Mouse (Mus musculus) embryo, embryonic 10 days (tissue): ENCODE measurements around the gene Bcas3.

Source experiments
- DNase-seq: peaks from one replicate; pipeline ENCODE4 v3.0.0-alpha.2; 2015; ENCODE audit warnings: low spot score

Bcas3 gene

DNA sequence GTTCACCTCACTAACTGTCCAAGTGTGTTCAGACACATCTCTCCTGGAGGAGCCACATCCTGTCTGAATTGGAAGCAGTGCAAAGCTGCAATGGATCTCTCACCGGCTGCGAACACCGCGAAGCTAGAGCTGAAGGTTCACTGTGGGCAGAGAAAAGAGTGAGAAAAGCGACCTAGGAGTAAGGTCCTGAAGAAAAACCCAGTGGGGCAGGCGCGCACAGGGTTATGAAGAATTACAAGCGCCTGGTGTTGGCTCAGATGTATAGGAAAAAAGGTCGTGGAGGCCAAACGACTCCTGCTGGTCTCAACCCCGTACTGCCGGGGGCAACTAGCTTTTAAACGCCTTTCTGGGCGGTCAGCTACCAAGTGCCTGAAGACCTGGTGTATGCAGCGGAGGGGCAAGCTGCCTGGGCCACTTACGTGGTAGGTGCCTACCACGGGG, 478.0 kb downstream of the Bcas3 start:
- DNase-seq = peak; percentile 79

DNA sequence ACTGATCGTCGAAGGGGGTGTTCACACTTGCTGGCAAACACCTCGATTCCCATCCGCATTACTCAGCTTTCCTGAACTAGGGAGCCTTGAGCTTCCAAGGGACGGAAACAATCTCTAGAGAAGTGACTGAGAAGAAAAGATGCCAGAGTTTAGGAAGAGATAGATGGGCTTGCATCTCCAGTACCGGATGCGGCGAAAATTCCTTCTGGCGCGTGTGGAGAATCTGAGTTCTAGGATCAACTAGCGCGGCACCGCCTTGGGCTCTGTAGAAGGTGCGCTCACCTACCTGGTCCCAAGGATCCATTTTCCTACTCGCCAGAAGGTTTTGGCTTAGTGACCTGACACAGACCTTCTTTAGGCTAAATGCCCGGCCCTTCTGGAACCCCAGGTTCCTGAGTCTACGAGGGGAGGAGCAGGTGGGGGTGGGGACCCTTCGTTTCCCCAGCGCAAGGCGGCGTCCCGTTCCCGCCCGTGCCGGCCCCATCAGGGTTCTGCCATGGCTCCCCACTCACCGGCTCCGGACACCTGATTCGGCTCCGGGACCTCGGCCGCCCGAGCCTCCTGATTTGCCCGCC, 478.8 kb downstream of the Bcas3 start:
- peak; percentile 47 for DNase-seq

DNA sequence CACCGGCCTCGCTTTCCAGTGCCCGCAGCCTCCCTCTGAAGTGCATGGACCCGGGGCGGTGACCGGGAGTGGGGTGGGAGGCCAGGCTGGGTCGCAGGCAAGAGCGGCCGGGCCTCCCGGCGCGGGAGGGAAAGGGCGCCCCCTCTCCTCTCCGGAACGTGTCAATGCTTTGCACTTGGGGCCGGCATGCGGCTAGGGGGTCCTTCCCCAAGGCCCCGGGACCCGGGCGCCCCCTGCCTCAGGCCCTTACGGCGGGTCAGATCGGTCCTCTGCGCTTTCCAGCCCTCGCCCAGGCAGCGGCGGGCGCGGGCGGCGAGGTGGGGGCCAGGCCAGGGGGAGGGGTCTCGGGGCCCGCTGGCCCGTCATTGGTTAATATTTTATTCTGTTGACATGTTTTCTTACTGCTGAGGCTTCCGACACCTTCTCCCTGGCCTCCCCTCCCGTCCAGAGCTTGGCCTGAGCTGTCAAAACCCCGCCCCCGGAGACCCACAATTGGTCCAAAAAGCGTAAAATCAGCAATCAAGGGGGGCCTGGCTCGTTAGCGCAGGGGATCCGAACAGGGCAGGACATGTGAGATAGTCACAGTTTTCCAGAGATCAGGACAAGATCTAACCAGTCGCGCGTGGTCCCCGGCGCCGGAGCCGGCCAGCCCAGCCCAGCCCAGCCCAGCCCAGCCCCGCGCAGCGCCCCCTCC, 479.4 kb downstream of the Bcas3 start, which contains the start of gene Tbx2:
Gene Tbx2 (plus strand): TSS at position 321 of the 694 bp plus-strand sequence.
- DNase-seq = peak; percentile 84

DNA sequence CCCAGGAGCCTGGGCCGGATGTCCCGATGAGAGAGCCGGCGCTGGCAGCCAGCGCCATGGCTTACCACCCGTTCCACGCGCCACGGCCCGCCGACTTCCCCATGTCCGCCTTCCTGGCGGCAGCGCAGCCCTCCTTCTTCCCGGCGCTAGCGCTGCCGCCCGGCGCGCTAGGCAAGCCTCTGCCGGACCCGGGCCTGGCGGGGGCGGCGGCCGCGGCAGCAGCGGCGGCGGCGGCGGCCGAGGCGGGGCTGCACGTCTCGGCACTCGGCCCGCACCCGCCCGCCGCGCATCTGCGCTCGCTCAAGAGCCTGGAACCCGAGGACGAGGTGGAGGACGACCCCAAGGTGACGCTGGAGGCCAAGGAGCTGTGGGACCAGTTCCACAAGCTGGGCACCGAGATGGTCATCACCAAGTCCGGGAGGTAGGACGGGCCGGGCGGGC, 480.1 kb downstream of the Bcas3 start:
- DNase-seq = peak; percentile 60

DNA sequence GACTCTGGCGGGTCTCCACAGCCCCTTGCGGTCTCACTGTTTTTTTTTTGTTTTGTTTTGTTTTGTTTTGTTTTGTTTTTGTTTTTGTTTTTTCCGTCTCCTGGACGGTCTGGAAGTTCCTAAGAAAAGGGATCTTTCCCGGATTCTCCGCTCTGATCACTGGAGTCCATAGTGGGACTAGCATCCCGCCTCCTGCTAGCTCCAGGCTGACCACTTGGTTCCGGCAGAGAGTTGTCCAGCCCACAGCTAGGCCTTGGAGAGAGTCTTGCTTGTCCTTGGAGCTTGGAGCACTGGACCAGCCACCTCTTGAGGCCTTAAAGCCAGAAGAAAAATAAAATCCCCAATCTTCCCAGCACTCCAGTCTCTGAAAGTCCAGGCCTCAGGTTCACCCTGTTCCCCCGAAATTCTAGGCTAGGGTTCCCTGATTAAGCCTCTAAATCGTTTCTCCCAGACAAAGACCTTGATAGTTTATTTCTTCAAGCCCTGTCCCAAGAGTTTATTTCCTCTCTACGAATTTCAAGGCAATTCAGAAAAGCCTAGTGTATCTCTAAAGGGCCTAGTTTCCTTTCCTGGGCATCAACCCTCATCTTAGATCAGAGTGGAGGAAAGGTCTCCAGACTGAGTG, 480.9 kb downstream of the Bcas3 start:
- no peak for DNase-seq

DNA sequence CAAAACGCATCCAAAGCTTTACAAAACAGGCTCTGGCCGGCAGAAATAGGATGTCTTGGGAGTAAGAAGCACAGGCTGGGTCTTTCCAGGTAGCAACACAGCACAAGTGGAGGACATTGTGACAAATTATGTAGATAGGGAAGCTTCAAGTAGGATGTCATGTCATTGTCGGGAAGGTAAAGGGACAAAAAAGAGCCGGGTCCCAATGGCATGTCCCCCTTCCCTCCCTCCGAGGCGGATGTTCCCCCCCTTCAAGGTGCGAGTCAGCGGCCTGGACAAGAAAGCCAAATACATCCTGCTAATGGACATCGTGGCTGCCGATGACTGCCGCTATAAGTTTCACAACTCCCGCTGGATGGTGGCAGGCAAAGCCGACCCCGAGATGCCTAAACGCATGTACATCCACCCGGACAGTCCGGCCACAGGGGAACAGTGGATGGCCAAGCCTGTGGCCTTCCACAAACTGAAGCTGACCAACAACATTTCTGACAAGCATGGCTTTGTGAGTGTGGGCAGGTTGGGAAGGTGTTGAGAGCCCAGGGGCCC, 481.5 kb downstream of the Bcas3 start:
- DNase-seq = peak; percentile 44

DNA sequence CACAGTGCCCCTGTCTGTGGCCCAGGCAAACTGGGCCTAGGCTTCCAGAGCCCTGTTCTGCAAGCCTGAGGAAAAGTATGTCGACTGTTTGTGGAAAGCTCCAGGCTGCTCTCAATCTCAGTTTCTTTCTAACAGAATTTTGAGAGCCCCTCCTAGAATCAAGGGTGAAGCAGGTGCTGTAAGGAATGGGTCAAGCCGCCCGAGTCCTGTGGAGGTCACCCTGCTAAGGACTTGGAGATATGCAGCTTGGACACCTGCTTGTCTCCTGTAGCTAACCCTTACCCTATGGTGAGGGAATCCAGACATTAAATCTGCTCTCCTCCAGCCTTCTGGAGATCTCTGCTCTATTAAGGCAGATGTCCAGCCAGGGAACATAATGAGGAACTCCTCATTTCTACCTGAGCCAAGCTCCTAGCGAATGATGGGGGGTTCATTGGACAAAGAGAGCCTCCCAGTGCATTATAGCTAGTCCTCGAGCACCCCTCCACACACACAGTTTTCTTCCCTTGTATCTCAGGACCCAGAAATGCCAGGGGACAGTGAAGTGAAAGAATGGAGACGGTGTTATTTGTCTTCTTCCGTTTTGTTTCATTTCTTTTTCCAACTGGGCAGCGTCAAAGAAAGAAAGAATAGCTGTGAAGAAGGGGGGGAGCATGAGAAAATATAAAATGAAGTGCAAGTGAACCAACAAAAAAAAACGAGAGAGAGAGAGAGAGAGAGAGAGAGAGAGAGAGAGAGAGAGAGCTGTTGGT, 482.2 kb downstream of the Bcas3 start:
- DNase-seq = no peak

DNA sequence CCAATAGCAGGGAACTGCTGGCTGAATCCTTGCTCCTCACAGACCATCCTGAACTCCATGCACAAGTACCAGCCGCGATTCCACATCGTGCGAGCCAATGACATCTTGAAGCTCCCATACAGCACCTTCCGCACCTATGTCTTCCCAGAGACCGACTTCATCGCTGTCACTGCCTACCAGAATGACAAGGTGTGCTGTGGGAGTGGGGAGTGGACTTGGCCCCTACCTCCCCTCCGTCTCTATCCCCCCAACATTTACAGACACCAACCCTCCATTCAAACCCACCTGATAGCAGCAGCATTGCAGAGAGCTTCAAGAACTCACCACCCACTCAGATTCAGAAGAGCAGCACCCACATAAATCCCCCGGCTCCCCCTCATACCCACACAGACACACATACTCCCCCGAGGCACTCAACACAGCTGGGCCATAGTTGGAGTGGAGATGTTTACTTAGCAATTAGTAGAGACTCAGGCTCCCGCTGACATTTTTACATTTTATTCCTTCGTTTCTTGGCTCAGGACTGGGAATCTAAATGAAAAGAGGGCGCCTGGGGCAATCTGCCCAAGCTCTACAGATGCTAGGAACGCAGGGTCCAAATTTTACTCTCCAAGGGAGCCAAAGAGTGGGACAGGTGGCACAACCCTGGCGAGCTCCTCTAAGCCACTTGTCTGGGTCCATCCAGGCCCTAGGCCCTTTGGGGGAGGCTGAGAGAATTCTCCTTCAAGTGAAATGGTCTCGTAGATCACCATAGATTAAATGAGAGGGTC, 483.0 kb downstream of the Bcas3 start:
- DNase-seq = peak; percentile 53

DNA sequence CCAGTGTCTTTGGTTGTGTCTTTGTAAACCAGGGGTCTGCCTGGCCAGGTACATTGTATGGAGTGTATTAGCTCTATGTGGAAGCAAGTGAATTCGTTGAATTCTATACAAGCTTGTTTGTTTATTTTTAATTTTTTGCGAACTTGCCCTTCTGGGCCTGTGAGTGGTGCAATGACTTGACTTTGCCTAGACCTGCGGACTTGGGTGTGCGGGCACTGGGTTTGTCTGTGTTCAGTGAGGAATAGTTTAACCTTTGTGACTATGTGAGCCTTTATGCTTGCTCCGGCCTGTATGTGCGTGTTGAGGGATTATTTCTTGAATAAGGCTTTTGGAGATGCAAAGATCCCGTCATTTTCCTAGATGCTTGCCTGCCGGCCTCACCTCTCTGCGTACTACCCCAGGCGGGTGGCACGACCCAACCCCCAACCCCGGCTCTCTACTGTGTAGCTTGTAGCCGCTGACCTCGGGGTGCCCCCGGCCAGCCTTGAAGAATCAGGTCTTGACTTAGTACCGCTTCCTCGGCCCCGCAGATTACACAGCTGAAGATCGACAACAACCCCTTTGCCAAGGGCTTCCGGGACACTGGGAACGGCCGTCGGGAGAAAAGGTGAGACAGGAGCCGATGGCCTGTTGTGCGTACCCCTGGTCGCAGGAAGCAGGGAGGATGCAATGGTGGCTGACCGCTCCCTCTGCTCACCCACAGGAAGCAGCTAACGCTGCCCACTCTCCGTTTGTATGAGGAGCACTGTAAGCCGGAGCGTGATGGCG, 483.7 kb downstream of the Bcas3 start:
- peak; percentile 48 for DNase-seq

DNA sequence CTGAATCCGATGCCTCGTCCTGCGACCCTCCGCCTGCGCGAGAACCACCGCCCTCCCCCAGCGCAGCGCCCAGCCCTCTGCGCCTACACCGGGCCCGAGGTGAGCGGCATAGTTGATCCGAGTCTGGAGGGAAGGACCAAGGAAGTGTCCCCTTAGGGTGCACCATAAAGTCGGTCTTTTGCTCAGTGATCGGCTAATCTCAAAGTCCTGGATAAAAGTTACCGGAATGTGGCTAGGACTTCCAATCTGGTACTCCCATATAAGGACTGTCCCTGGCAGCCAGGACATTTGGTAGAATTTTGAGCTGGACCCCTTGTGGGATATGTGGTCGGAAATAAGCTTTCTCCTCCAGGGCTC, 484.3 kb downstream of the Bcas3 start:
- DNase-seq = no peak

DNA sequence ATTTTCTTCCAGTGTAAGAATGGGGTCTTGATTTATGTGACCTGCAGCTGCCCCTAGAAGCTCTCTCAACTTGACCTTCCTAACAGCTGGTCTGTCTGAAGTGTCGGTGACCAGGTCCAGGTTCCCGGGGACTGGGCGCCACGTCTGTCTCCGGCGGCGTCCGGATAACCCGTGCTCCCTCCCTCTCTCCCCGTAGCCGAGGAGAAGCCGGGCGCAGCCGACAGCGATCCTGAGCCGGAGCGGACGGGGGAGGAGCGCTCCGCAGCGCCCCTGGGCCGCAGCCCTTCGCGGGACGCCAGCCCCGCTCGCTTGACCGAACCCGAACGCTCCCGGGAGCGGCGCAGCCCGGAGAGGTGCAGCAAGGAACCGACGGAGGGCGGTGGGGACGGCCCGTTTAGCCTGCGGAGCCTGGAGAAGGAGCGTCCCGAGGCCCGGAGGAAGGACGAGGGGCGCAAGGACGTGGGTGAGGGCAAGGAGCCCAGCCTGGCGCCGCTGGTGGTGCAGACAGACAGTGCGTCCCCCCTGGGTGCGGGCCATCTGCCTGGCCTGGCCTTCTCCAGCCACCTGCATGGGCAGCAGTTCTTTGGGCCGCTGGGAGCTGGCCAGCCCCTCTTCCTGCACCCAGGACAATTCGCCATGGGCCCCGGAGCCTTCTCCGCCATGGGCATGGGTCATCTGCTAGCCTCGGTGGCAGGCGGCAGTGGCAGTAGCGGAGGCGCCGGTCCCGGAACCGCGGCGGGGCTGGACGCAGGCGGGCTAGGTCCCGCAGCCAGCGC, 484.9 kb downstream of the Bcas3 start:
- DNase-seq = peak; percentile 56

DNA sequence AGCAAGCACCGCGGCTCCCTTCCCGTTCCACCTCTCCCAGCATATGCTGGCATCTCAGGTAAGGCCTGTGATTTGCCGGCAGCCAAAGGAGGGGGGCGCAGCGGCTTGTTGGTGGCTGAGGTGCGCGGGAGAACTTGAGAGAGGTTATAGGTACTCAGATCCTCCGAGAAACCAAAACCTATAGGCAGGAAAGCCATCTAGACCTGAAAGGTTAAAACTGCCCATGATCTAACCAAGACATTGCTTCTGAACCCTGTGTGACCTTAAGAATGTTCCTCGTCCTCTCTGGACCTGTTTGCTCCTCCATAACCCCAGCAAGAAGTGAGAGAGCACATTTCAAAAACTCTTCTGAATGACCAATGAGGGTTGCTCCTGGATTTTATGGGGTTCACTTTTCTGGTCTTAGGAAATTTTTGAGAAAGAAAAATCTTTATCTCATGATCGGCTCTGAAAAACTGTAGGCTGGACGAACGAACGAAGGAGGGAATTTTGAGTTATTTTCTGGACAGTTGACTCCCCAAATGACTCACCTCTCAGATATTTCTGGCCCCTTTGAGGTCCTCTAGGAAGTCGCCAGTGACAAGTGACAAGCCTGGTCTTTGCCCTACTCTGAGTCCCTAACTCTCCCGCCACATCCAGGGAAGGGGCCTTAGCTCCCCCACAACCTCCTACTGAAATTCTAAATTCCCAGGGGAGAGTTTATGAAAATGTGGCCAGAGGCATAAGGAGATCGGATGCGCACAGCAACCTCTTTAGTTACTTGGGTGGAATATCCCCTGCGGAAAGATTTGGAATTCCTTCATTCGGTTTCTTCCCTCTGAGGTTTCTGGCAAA, 485.7 kb downstream of the Bcas3 start:
- no peak for DNase-seq

DNA sequence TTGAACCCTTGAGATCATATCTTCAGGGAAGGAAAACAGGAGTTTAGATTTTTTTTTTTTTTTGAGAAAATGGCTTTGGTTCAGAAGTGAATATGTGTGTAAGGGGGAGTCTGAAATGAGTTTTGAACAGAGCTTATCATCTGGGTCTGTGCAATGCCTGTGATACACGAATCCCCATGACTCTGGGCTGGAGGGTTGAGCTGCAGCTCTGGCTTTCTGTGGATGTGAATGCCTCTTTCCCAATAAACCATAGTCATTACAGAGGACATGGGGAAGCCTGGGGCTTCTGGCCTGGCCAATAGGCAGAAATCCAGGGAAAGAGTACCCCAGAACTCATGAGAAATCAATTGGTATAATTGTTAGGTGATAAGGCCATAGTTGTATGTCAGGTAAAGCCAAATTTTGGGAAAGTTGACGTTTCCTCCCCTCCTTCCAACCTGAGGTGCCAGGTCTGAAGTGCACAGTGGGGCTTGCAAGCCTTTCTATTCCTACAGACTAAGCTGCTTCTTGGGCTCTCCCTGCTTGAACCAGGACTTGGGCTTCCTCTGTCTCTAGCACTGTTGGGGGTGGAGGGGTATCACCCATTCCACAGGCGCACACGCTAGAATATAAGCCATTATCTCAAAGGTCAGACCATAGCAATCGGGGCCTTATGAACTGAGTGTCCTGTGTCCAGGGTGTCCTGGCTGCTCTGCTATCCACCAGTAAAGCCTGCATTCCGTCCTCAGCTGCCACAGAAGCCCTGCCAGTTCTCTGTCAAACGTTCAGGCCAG, 486.5 kb downstream of the Bcas3 start:
- no peak for DNase-seq

DNA sequence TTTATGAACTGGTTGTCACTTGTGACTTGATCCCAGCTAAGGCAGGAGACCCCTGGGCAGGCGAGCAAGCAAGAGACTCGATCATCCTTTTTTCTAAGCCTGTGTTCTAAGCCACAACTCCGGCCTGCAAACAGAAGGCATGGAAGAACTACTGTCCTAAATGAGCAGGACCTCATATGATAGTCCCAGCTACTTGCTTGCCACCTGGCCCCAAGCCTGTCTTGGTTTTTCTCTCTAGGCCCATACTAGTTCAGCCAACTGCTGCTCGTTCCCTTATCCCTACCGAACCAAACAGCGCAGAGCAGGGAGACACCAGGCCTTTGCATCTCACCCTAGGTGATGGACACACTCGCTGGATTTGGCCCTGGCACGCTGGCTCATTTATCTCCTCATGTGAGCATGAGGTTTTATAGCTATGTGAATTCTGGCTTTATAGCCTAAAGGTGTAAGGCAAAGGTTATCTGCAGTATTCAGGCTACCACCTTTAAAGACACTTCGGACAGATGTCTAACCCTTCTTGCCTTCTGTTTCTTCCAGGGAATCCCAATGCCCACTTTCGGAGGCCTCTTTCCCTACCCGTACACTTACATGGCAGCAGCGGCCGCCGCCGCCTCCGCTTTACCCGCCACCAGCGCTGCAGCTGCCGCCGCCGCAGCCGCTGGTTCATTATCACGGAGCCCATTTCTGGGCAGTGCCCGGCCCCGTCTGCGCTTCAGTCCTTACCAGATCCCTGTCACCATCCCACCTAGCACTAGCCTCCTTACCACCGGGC, 487.2 kb downstream of the Bcas3 start:
- DNase-seq = no peak

DNA sequence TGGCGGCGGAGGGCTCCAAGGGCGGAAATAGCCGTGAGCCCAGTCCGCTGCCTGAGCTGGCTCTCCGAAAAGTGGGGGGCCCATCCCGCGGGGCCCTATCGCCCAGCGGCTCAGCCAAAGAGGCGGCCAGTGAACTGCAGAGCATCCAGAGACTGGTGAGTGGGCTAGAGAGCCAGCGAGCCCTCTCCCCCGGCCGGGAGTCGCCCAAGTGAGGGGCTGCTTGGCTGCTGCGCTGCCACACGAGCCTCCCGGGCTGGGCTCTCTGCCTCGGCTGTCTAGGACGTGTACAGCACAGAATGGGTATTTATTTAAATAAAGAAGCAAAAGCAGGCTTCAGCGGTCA, 487.8 kb downstream of the Bcas3 start:
- DNase-seq = no peak

DNA sequence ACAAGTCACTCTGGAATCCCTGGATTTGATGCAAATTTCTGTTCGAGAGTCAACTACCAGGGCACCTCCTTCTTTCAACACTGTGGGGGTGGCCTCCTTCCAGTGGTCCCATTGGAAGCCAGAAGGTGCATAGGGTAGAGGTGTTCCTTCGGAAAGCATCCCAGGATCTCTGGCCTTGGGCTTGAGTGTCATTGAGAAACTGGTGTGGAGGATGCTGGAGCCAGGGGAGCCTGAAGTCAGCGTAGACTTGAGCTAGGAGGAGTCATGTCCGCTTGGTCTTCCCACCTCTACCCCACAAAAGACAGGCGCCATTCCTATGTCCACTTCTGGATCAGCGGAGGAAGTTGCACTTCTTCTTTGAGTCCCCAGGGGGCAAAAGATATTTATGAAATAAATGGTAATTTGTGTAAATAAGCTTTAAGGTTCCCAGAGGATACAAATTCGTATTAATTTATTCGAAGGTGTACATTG, 488.3 kb downstream of the Bcas3 start:
- DNase-seq = peak; percentile 56

DNA sequence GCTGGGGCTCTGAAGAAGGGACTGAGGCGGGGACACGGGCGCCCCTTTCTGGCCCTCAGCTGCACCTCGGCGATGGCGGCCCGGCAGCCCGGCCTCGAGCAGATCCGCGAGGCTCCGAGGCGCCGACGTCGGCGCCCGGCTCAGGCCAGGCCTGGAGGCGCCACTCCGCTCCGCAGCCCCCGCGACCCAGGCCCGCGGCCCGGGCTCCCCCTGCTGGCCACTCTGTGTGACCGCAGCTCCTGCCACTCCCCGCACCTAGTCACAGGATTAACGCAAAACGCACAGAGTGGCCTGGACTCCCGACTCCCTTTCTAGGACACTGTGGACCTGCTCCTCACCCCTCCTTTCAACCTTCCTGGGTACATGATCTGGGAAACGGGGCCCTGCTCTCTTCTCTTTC, 489.0 kb downstream of the Bcas3 start:
- peak; percentile 77 for DNase-seq
